Mouse (Mus musculus) brain, adult 10 weeks (tissue): Measurements from ENCODE around the gene Mixl1. TPM values are rescaled to one million over a fixed set of nuclear protein-coding genes. Genes with fewer than 3 reads are reported as not detected.

Experiments used
- polyA plus RNA-seq: library from polyadenylated mRNA; stranded (reverse); fragments of 350-450 nt; fragmentation: Illumina TruSeq; extraction: RNeasy Lipid Tissue Mini Kit (QIAGEN cat#74804); gene quantifications from one replicate; pipeline ENCODE4 v1.2.3, GENCODE M21; 2015; ENCODE audit warnings: low read depth, low replicate concordance

The Mixl1 gene
- not detected for polyA plus RNA-seq

DNA sequence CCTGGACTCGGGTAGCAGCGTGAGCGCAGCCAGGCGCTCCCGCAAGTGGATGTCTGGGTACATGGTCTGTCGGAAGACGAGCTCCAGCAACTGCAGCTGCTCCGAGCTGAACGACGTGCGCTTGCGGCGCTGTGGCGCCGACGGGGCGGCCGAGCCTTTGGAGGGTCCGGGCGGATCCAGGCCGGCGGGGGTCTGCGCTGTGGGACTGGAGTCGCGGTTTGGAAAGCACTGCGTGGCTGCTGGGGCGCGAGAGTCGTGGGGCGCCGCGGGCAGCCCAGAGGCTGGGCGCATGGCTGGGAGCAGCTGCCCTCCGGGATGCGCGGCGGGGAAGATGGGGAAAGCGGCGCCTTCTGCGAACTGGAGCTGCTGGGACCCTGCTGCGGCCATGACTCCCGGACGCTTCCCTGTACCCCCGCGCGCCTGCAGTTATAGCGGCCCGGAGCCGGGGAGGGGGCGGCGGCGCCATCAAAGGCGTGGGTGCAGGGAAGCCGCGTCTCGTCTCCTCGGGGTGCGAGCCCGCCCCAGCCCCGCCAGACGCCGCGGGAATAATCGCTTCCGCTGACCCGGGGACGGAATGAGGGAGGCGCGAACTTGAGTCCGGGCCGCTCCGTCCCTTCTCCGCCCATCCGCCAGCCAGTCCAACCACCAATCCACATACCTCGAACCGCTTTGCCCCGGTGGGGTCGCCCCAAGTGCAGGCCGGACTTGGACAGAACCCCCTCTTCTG lies at the start of gene Mixl1:
Mixl1 (minus strand) TSS at position 409 of the 727 bp plus-strand sequence.

GRCm38 (mm10) chr1:180725704-180726179 lies 28.9 kb upstream of the Mixl1 start, which contains the start of gene Acbd3:
Acbd3 (plus strand) TSS chr1:180726043.

Other genes with a start within 250 kb of the Mixl1 start
- gene Stum, start 213.5 kb downstream of the Mixl1 start, polyA plus RNA-seq, result 101 TPM
- 47.4 TPM for gene Parp1, start 128.1 kb downstream of the Mixl1 start, polyA plus RNA-seq
- gene Lin9, start 55.9 kb downstream of the Mixl1 start, polyA plus RNA-seq, result 4.3 TPM
- gene Acbd3, start 29.0 kb upstream of the Mixl1 start, polyA plus RNA-seq, result 26.0 TPM
- gene H3f3a, start 116.9 kb upstream of the Mixl1 start, polyA plus RNA-seq, result 690 TPM
- gene Sde2, start 154.1 kb upstream of the Mixl1 start, polyA plus RNA-seq, result 14.2 TPM
- gene Lefty2, start 196.1 kb upstream of the Mixl1 start, polyA plus RNA-seq, result 0.36 TPM
- 36.0 TPM for gene Pycr2, start 207.3 kb upstream of the Mixl1 start, polyA plus RNA-seq
- 4.1 TPM for gene Lefty1, start 238.0 kb upstream of the Mixl1 start, polyA plus RNA-seq
- gene Tmem63a, start 245.3 kb upstream of the Mixl1 start, polyA plus RNA-seq, result 38.9 TPM